Mouse (Mus musculus) large intestine, adult 2 months (tissue): ENCODE data around the gene Asb6. TPM values are rescaled to one million over a fixed set of nuclear protein-coding genes. Genes with fewer than 3 reads are reported as not detected.

Source experiments
- DNase-seq: peaks from one replicate; pipeline ENCODE4 v3.0.0-alpha.2; 2012; ENCODE audit warnings: low read depth, low spot score
- WGBS: fragments of 180-500 bp; shearing (Covaris S2); methylation state at CpG from one replicate; pipeline ENCODE4 v1.1.7; 2018; 5-methylcytosine and 5-hydroxymethylcytosine counted together
- polyA plus RNA-seq: library from polyadenylated mRNA; depleted of rRNA; stranded (reverse); fragments of >200 nt; gene quantifications from 2 replicates; pipeline ENCODE4 v1.2.3, GENCODE M21; 2012; rRNA removed

The Asb6 gene
- polyA plus RNA-seq = 21.4 and 30.1 TPM in 2 replicates

DNA sequence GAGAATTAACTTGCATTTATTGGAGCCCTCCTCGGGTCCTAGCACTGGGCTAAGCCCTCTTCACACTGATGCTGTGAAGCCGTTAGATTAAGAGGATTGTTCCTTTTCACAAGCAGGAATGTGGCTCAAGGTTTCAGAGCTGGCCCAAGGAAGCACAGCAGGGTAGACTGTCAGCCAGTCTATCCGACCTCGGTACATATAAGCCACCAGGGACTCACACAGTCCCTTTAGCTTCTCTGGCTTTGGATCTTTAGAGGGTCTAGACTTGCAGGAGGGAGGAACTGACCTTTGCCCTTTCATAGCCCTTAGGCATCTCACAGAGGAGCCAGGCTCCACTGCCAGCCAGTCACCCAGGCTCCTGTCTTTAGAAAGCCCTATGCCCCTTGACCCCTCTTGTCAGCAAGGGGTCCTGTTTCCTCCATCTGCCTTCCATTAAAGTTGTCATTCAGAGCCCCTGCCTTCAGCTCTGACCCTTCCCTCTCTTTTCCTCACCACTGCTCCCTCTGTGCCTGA lies at the start of gene Asb6:
Asb6 (minus strand) TSS at position 51 of the 513 bp plus-strand sequence.
- no peak for DNase-seq
- 33% methylated on average over 4 of the region's 4 CpGs for WGBS

- DNase-seq = no peak
- WGBS = 87% methylated on average over 15 of the region's 15 CpGs
Measured at GRCm38 (mm10) chr2:30879481-30879880, 49.3 kb upstream of the Asb6 start.

GRCm38 (mm10) chr2:30875621-30876432 lies 45.7 kb upstream of the Asb6 start:
- WGBS = 62% methylated on average over 11 of the region's 11 CpGs
- DNase-seq = no peak

DNA sequence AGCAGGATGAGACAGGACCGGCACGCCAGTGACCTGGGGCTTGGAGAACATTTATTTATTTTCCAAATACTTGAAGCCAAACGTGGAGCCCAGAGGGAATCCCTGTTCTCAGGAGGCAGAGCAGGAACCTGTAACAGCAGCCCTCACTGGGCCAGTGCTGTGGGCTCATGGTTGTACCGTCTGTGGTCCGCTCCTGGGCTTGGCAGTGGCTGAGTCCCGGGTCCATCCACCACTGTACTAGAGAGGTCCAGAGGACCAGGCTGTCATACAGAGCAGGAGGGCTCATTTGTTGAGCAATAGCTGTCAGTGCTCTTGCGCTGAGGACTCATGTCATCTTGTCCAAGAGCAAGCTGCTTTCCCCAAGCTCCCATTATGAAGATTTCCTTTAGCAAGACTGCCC lies 45.0 kb upstream of the Asb6 start:
- no peak for DNase-seq

GRCm38 (mm10) chr2:30874445-30874844 lies 44.3 kb upstream of the Asb6 start:
- DNase-seq = no peak
- WGBS = 51% methylated on average over 10 of the region's 10 CpGs

More for the DNA sequence above, 45.0 kb upstream of the Asb6 start:
- 71% methylated on average over 7 of the region's 7 CpGs for WGBS

GRCm38 (mm10) chr2:30872669-30873068 lies 42.5 kb upstream of the Asb6 start:
- WGBS = 73% methylated on average over 6 of the region's 6 CpGs
- DNase-seq = no peak

- no peak for DNase-seq
- WGBS = 58% methylated on average over 8 of the region's 8 CpGs
Measured at GRCm38 (mm10) chr2:30870863-30871262, 40.7 kb upstream of the Asb6 start.

- no peak for DNase-seq
- WGBS = 53% methylated on average over 3 of the region's 3 CpGs
Measured at GRCm38 (mm10) chr2:30865426-30865825, 35.3 kb upstream of the Asb6 start.

- WGBS = under 1% methylated on average over 35 of the region's 35 CpGs
- DNase-seq = no peak
Measured at GRCm38 (mm10) chr2:30864968-30865381, 34.8 kb upstream of the Asb6 start.

- 67% methylated on average over 9 of the region's 9 CpGs for WGBS
- DNase-seq = no peak
Measured at GRCm38 (mm10) chr2:30863574-30863973, 33.4 kb upstream of the Asb6 start.

DNA sequence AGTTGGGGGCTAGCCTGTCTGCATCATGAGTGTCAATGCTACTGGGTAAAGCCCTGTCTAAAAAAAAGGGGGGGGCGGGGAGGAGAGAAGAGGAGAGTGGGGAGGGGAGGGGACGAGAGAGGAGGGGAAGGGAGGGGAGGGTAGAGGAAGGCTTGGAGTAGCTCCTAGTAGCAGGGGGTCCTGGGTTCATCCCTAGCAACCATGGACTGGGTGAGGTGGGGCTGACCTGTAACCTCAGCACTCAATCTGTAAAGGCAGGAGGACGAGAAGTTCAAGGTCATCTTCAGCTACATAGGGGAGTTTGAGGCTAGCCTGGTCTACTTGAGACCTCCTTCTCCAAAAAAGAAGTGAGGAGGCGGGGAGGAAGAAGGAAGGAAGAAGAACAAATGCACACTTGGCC lies 31.9 kb upstream of the Asb6 start:
- no peak for DNase-seq
- 52% methylated on average over 4 of the region's 4 CpGs for WGBS

DNA sequence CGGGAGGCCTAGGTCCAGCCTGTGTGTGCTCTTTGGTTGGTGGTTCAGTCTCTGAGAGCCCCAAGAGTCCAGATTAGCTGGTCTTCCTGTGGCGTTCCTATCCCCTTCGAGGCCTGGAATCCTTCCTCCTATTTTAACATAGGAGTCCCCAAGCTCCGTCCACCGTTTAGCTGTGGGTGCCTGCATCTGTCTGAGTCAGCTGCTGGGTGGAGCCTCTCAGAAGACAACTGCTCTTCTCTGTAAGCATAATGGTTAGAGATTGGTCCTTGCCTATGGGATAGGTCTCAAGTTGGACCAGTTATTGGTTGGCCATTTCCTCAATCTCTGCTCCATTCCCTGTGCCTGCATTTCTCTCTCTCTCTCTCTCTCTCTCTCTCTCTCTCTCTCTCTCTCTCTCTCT lies 29.6 kb upstream of the Asb6 start:
- no peak for DNase-seq
- WGBS = 67% methylated on average over 5 of the region's 5 CpGs

- WGBS = 77% methylated on average over 6 of the region's 6 CpGs
- no peak for DNase-seq
Measured at GRCm38 (mm10) chr2:30857076-30857475, 26.9 kb upstream of the Asb6 start.

- no peak for DNase-seq
- 40% methylated on average over 20 of the region's 20 CpGs for WGBS
Measured at GRCm38 (mm10) chr2:30852771-30853313, 22.7 kb upstream of the Asb6 start.

DNA sequence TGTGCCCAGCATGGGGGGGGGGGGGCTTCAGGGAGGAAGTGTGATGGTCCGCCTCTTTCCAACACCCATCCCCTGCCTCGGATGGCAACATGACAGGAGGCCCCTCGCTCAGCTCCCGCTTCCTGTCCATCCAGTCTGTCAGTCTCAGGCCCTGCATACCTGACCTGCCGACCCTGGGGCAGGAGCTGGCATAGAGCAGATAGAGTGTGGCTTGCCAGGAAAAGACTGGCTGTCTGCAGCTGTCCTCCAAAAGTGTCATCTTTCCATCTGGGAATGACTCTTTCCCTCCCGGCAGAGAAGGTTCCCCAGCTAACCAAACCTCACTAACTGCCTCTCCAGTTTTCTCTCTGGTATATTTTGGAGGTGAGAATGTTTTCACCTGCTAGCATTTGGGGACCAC lies 20.4 kb upstream of the Asb6 start:
- DNase-seq = no peak
- 40% methylated on average over 6 of the region's 6 CpGs for WGBS

DNA sequence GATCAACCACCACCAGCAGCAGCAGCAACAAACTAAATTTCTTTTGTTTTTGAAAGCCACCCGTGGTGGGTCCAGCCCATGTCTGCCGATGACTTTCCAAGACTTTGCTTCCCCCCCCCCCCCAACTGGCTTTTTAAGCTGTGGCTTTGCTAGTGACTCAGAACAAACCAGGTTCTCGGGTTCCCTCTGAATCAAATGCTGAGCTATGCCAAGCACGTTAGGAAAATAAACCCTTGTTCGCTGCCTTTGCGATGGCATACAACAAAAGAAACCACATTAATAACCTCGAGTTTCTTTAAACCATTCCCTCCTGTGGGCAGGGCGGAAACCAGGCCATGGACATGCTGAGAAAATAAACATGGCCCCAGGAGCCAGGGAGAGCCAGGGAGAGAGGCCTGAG lies 18.1 kb upstream of the Asb6 start:
- DNase-seq = no peak
- WGBS = 69% methylated on average over 8 of the region's 8 CpGs

- DNase-seq = no peak
- WGBS = 55% methylated on average over 6 of the region's 6 CpGs
Measured at GRCm38 (mm10) chr2:30846723-30847122, 16.6 kb upstream of the Asb6 start.

DNA sequence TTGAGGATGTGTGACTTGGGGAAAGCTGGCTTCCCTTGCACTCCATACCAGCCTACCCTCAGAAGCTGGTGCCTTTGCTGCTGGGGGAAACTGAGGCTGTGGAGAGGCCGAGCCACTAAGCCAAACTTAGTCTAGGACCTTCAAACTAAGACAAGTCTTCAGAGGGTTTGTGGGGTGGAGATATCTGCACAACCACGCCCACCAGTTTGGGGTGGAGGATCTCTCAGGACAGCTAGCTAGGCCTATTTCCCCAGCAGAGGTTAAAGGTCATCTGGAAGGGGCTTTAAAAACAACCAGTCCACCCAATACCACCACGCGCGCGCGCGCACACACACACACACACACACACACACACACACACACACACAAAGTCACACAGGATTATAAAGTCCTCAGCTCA lies 16.1 kb upstream of the Asb6 start:
- 73% methylated on average over 8 of the region's 8 CpGs for WGBS
- DNase-seq = no peak

DNA sequence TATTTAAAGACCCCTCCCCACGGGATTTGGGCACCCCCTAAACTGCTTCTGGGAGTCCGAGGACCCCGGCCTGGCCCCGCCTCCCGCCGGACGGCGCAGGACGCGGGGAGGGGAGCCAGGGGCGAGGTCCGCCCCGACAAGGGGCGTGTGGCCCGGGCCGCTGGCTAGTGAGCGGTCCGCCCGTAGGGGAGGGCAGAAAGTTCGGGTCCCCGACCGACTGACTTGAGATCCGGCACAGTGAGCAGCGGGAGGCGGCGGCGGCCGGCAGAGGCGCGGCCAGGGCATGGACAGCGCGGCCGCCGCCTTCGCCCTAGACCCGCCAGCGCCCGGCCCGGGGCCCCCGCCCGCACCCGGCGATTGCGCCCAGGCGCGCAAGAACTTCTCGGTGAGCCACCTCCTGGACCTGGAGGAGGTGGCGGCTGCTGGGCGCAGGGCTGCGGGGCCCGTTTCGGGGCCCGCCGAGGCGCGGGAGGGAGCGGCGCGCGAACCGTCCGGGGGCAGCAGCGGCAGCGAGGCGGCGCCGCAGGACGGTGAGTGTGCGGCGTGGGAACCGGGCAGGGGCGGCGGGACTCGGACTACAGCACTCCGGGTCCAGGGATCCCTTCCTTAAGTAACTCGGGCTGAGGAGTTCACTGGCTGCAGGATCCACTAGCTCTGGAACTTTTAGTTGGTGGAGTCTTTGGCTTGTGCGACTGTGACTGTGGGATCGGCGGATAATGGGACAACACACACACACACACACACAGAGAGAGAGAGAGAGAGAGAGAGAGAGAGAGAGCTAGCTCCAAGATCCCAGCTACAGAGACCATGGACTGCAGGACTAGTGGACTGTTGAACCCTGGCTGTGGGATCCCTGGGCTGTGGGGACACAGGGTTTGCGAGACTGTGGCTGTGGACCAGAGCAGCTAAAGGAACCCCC lies 15.3 kb upstream of the Asb6 start:
- 3% methylated on average over 70 of the region's 80 CpGs for WGBS
- no peak for DNase-seq

GRCm38 (mm10) chr2:30842615-30843014 lies 12.5 kb upstream of the Asb6 start:
- no peak for DNase-seq
- 44% methylated on average over 10 of the region's 10 CpGs for WGBS
